Mouse (Mus musculus): ENCODE measurements around the gene Kdelr3.

DNA sequence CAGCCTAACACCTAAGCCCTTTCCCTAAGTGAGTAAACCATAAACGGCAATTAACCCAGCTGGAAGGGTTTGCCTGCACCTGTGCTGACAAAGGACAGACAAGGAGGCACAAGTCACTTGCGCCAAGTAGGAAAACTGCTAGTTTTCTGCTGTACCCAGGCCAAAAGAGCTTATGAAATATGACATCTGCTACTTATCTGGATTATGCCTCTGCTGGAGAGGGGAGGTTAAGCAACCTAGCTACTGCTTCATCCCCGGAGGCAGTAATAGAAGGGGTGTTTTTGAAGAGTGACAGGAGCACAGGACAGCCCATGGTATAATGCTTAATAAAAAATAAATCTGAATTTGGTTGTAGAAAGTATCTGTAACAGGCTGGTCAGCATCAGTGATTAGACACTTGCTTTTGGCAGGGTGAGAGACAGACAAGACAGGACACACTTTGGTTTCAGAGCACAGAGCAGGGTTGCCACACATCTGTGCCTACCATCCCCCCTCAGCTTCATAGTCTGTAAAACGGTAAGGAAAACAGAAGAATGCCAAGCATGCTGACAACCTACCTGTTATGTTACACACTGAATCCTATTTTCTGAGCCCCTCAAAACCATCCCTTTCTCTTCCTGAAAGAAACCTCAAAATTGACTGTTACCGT lies 11.9 kb downstream of the Kdelr3 start:
- TF ChIP-seq CTCF (IDR thresholded peaks at IDR 0.05; ENCODE audit: low read depth, low read length) (no peak), POLR2A (IDR thresholded peaks at IDR 0.05; ENCODE audit: insufficient read depth, low read length) (no peak)
